Mouse (Mus musculus): ENCODE results near the gene Ifi203.
"Not testable (repeated sequence)": the region's sequence is repeated elsewhere in the genome, so short reads cannot be mapped to it uniquely, and the experiment has no call there.

GRCm38 (mm10) chr1:173941522-173941921 lies 950 bp downstream of the Ifi203 start:
- not testable (repeated sequence) for TF ChIP-seq CTCF (conservative IDR thresholded peaks at IDR 0.05; ENCODE audit: low read length); POU5F1 (IDR thresholded peaks at IDR 0.05; ENCODE audit: borderline replicate concordance, low read length); NANOG (IDR thresholded peaks at IDR 0.05; ENCODE audit: borderline replicate concordance, low read length)

All from E14TG2a.4 (cell line).